Comparison of ENCODE assay signal across 19 mouse cellular contexts in genomic region chr3:84471146-84471545, GRCm38 (mm10). TPM values are rescaled to one million over a fixed set of nuclear protein-coding genes. Genes with fewer than 3 reads are reported as not detected.
DNase-seq lines count a peak whose midpoint lies in the region; ATAC-seq and TF ChIP-seq lines count a peak whose summit lies in the region.
"Had no signal": no experiment of that assay in that cellular context is flagged by ENCODE, and none has a peak within 500 bp of the region (broad histone marks: within the 10 kb centered on the region; RNA-seq: fewer than 3 reads in every experiment).

No protein-coding gene starts in this region.

- H3K36me3 ChIP-seq in lung, postnatal 0 days (ENCODE audit: insufficient read depth, low read length), result no peaks in the 10 kb centered on the region
- peaks cover 63% of the 10 kb centered on the region for H3K36me3 ChIP-seq in liver, embryonic 14.5 days (replicated peaks; ENCODE audit: control insufficient read depth, insufficient read depth, low read depth)
- H3K36me3 ChIP-seq in stomach, embryonic 15.5 days, result no peaks in the 10 kb centered on the region; the same call in 1 of the 2 replicates
- H3K36me3 ChIP-seq: embryonic facial prominence, embryonic 12.5 days; heart, embryonic 10.5 days; hindbrain, embryonic 12.5 days; limb, embryonic 15.5 days; midbrain, embryonic 15.5 days had no signal

- ATAC-seq in lung, postnatal 0 days, result peak; percentile 12; the same call in 1 of the 2 replicates
- peak; percentile 74 for ATAC-seq in erythroblast, adult 5-6 weeks (replicated peaks; ENCODE audit: low FRiP score, poor library complexity, severe bottlenecking)
- ATAC-seq in liver, embryonic 14.5 days (ENCODE audit: insufficient read depth), result peak; percentile 96
- peak; percentile 86 for ATAC-seq in stomach, embryonic 15.5 days (ENCODE audit: insufficient read depth, low FRiP score, low read depth)
- ATAC-seq: forebrain, embryonic 14.5 days; midbrain, embryonic 15.5 days had no signal

- no peak for DNase-seq in lung, postnatal 0 days (ENCODE audit: low spot score)
- no peak for DNase-seq in lung, postnatal 36 days
- DNase-seq in liver, embryonic 14.5 days (ENCODE audit: low read depth in 3 of 3, low spot score in 3 of 3), result peak; percentile 83 to 88 (median 83)
- no peak for DNase-seq in layer of hippocampus, adult 9-11 months
- DNase-seq in adrenal gland, adult 18-20 months (ENCODE audit: low spot score in 2 of 2), result no peak
- DNase-seq in MN1 (ENCODE audit: low spot score), result no peak
- DNase-seq: adrenal gland, adult 2 months; cerebellum, postnatal 36 days; kidney, adult 9 months; lung, postnatal 4 days; thymus, adult 18-20 months had no signal

- H3K27me3 ChIP-seq in lung, postnatal 0 days (replicated peaks; ENCODE audit: insufficient read depth, low read length), result no peaks in the 10 kb centered on the region
- H3K27me3 ChIP-seq in liver, embryonic 14.5 days (ENCODE audit: control insufficient read depth, insufficient read depth, low read length), result no peaks in the 10 kb centered on the region
- H3K27me3 ChIP-seq in stomach, embryonic 15.5 days (replicated peaks), result no peaks in the 10 kb centered on the region
- H3K27me3 ChIP-seq: embryonic facial prominence, embryonic 12.5 days; midbrain, embryonic 15.5 days had no signal

- no peak for TF ChIP-seq EP300 in lung, postnatal 0 days (IDR thresholded peaks at IDR 0.05)
- TF ChIP-seq EP300 in liver, embryonic 14.5 days (IDR thresholded peaks at IDR 0.05; ENCODE audit: low read depth), result peak; percentile 97

- no peak overlapping the region for H3K27ac ChIP-seq in lung, postnatal 0 days (ENCODE audit: low read length)
- peak overlapping the region; percentile 95 for H3K27ac ChIP-seq in liver, embryonic 14.5 days
- no peak overlapping the region for H3K27ac ChIP-seq in stomach, embryonic 15.5 days
- H3K27ac ChIP-seq: embryonic facial prominence, embryonic 12.5 days; hindbrain, embryonic 12.5 days; limb, embryonic 15.5 days; midbrain, embryonic 15.5 days had no signal

- no peak for TF ChIP-seq CTCF in lung, postnatal 0 days (IDR thresholded peaks at IDR 0.05)
- TF ChIP-seq CTCF in liver, embryonic 14.5 days (IDR thresholded peaks at IDR 0.05; ENCODE audit: low read depth), result no peak

- no peak overlapping the region for H3K9ac ChIP-seq in lung, postnatal 0 days (replicated peaks; ENCODE audit: low read depth)
- peak overlapping the region; percentile 66 for H3K9ac ChIP-seq in liver, embryonic 14.5 days (replicated peaks)
- no peak overlapping the region for H3K9ac ChIP-seq in stomach, embryonic 15.5 days
- H3K9ac ChIP-seq: embryonic facial prominence, embryonic 12.5 days; hindbrain, embryonic 12.5 days; limb, embryonic 15.5 days; midbrain, embryonic 15.5 days had no signal

- H3K9me3 ChIP-seq in lung, postnatal 0 days (ENCODE audit: low read length), result no peaks in the 10 kb centered on the region
- H3K9me3 ChIP-seq in liver, embryonic 14.5 days (ENCODE audit: control insufficient read depth, low read length), result peaks cover 3% of the 10 kb centered on the region
- H3K9me3 ChIP-seq in stomach, embryonic 15.5 days, result no peaks in the 10 kb centered on the region
- H3K9me3 ChIP-seq: embryonic facial prominence, embryonic 12.5 days; heart, embryonic 10.5 days; hindbrain, embryonic 12.5 days; limb, embryonic 15.5 days; midbrain, embryonic 15.5 days had no signal

- peaks cover 4% of the 10 kb centered on the region; the same call in 1 of the 2 replicates for H3K4me1 ChIP-seq in lung, postnatal 0 days (ENCODE audit: insufficient read depth, low read depth, low read length)
- H3K4me1 ChIP-seq in liver, embryonic 14.5 days (replicated peaks; ENCODE audit: control insufficient read depth in 2 of 2, insufficient read depth in 2 of 2, low read length in 1 of 2), result peaks cover 92 to 95% of the 10 kb centered on the region in 2 experiments
- peaks cover 26% of the 10 kb centered on the region for H3K4me1 ChIP-seq in stomach, embryonic 15.5 days

- H3K4me3 ChIP-seq in lung, postnatal 0 days (ENCODE audit: low read depth, low read length), result no peak overlapping the region
- H3K4me3 ChIP-seq in liver, embryonic 14.5 days (ENCODE audit: insufficient read depth in 1 of 2, low read depth in 2 of 2, low read length in 2 of 2), result peak overlapping the region; percentile 19 to 38
- H3K4me3 ChIP-seq in stomach, embryonic 15.5 days (replicated peaks), result no peak overlapping the region
- H3K4me3 ChIP-seq: embryonic facial prominence, embryonic 12.5 days; heart, embryonic 10.5 days; hindbrain, embryonic 12.5 days; limb, embryonic 15.5 days; midbrain, embryonic 15.5 days had no signal

- WGBS in lung, postnatal 0 days, result 77% methylated on average over 4 of the region's 4 CpGs
- WGBS in liver, embryonic 14.5 days (ENCODE audit: insufficient replicate concordance), result 12% methylated on average over 4 of the region's 4 CpGs
- WGBS in stomach, embryonic 15.5 days, result 75% methylated on average over 4 of the region's 4 CpGs

- H3K4me2 ChIP-seq in lung, postnatal 0 days (replicated peaks; ENCODE audit: low read depth, low read length), result no peak overlapping the region
- peak overlapping the region; percentile 87 for H3K4me2 ChIP-seq in liver, embryonic 14.5 days (ENCODE audit: low read depth)
- H3K4me2 ChIP-seq in stomach, embryonic 15.5 days, result no peak overlapping the region
- H3K4me2 ChIP-seq: embryonic facial prominence, embryonic 12.5 days; hindbrain, embryonic 12.5 days; limb, embryonic 15.5 days; midbrain, embryonic 15.5 days had no signal

RNA-seq across cellular contexts. Expression of gene Fhdc1, which starts 9.1 kb away (rescaled TPM):
- 15.5 and 16.7 TPM in 2 replicates for polyA plus RNA-seq in lung, postnatal 0 days (2015; fragmentation: Nextera tagmentation; extraction: Ambion mirVana)
- 1,003 and 1,359 TPM in 2 replicates for total RNA-seq in erythroblast, adult 5-6 weeks (2015; ENCODE audit: low replicate concordance)
- total RNA-seq in erythroblast, adult 5-6 weeks (2017; ENCODE audit: low replicate concordance), result 527 and 596 TPM in 2 replicates
- 15.1 and 15.9 TPM in 2 replicates for polyA plus RNA-seq in liver, embryonic 14.5 days (2012; rRNA removed)
- polyA plus RNA-seq in liver, embryonic 14.5 days (2014; fragmentation: Nextera tagmentation; extraction: Ambion mirVana), result 28.0 and 29.2 TPM in 2 replicates
- polyA plus RNA-seq in stomach, embryonic 15.5 days (2015; fragmentation: Nextera tagmentation; extraction: Ambion mirVana), result 11.1 and 13.6 TPM in 2 replicates
- 1 to 10 TPM; 3.6 to 4.6 TPM for total RNA-seq in adrenal gland, adult 18-20 months (2021)

Comparison
In these comparisons a context has a peak if more than half of its experiments do, and no peak if none do; other contexts are left out.
1. ATAC-seq: peak in every context shown above with its lines; median percentile 96 in liver, embryonic 14.5 days; 86 in stomach, embryonic 15.5 days; 74 in erythroblast, adult 5-6 weeks; 12 in lung, postnatal 0 days.
2. DNase-seq: peak in liver, embryonic 14.5 days (3 of 3); none in lung, postnatal 0 days (single experiment), lung, postnatal 36 days (single experiment), layer of hippocampus, adult 9-11 months (single experiment), adrenal gland, adult 18-20 months (0 of 2) and MN1 (single experiment).
3. H3K4me3 ChIP-seq: peak in liver, embryonic 14.5 days (2 of 2); none in lung, postnatal 0 days (single experiment) and stomach, embryonic 15.5 days (single experiment).